Mouse (Mus musculus): ENCODE data around the gene Ppp4c. TPM values are rescaled to one million over a fixed set of nuclear protein-coding genes. Genes with fewer than 3 reads are reported as not detected.

Gene Ppp4c
- polyA plus RNA-seq (2015; fragmentation: Nextera tagmentation; extraction: Ambion mirVana), result 180 and 192 TPM in 2 replicates

- WGBS, result under 1% methylated on average over 73 of the region's 83 CpGs
- peak; percentile 94 for ATAC-seq (ENCODE audit: insufficient read depth, low FRiP score)
- H3K27ac ChIP-seq (ENCODE audit: low read length), result peak within 1 kb of the TSS; percentile 98
- peak within 1 kb of the TSS; percentile 82 for H3K4me2 ChIP-seq (ENCODE audit: low read depth, low read length)
- no peaks in the 10 kb centered on the region for H3K9me3 ChIP-seq (replicated peaks; ENCODE audit: control insufficient read depth, low read length)
- peak within 1 kb of the TSS; percentile 90 for H3K9ac ChIP-seq (ENCODE audit: low read length)
- H3K4me3 ChIP-seq (replicated peaks; ENCODE audit: low read length), result peak within 1 kb of the TSS; percentile 99
- peaks cover 32% of the 10 kb centered on the region for H3K36me3 ChIP-seq (ENCODE audit: control insufficient read depth, insufficient read depth, low read length)
- peaks cover 28% of the 10 kb centered on the region for H3K4me1 ChIP-seq (ENCODE audit: control insufficient read depth, insufficient read depth, low read length)
- no peaks in the 10 kb centered on the region for H3K27me3 ChIP-seq (ENCODE audit: control insufficient read depth, insufficient read depth, low read length)
Measured at GRCm38 (mm10) chr7:126791851-126792720, at the start of gene Ppp4c. Gene Ppp4c (minus strand): TSS chr7:126792496.

GRCm38 (mm10) chr7:126833294-126833693 lies 41.0 kb upstream of the Ppp4c start:
- ATAC-seq (ENCODE audit: insufficient read depth, low FRiP score), result no peak

GRCm38 (mm10) chr7:126832036-126832598 lies 39.8 kb upstream of the Ppp4c start:
- Histone ChIP-seq H3K36me3 (ENCODE audit: control insufficient read depth, insufficient read depth, low read length) (no peaks in the 10 kb centered on the region), H3K27ac (ENCODE audit: low read length) (no peak overlapping the region), H3K4me1 (ENCODE audit: control insufficient read depth, insufficient read depth, low read length) (no peaks in the 10 kb centered on the region), H3K4me3 (replicated peaks; ENCODE audit: low read length) (peak overlapping the region; percentile 33), H3K4me2 (ENCODE audit: low read depth, low read length) (peak overlapping the region; percentile 55), H3K27me3 (ENCODE audit: control insufficient read depth, insufficient read depth, low read length) (no peaks in the 10 kb centered on the region), H3K9me3 (replicated peaks; ENCODE audit: control insufficient read depth, low read length) (no peaks in the 10 kb centered on the region), H3K9ac (ENCODE audit: low read length) (no peak overlapping the region)
- ATAC-seq (ENCODE audit: insufficient read depth, low FRiP score), result peak; percentile 77
- 2% methylated on average over 21 of the region's 21 CpGs for WGBS

More at GRCm38 (mm10) chr7:126833294-126833693, 41.0 kb upstream of the Ppp4c start:
- Histone ChIP-seq H3K27me3 (ENCODE audit: control insufficient read depth, insufficient read depth, low read length) (no peaks in the 10 kb centered on the region), H3K9ac (ENCODE audit: low read length) (no peak overlapping the region), H3K4me2 (ENCODE audit: low read depth, low read length) (no peak overlapping the region), H3K27ac (ENCODE audit: low read length) (no peak overlapping the region), H3K9me3 (replicated peaks; ENCODE audit: control insufficient read depth, low read length) (no peaks in the 10 kb centered on the region), H3K36me3 (ENCODE audit: control insufficient read depth, insufficient read depth, low read length) (no peaks in the 10 kb centered on the region), H3K4me3 (replicated peaks; ENCODE audit: low read length) (no peak overlapping the region), H3K4me1 (ENCODE audit: control insufficient read depth, insufficient read depth, low read length) (no peaks in the 10 kb centered on the region)
- WGBS, result 81% methylated on average over 1 of the region's 1 CpGs

GRCm38 (mm10) chr7:126831539-126831938 lies 39.2 kb upstream of the Ppp4c start, which contains the start of gene 4930451I11Rik:
Gene 4930451I11Rik (minus strand): TSS chr7:126831639.
- Histone ChIP-seq H3K9ac (ENCODE audit: low read length) (no peak within 1 kb of the TSS), H3K4me3 (replicated peaks; ENCODE audit: low read length) (peak within 1 kb of the TSS; percentile 33), H3K27me3 (ENCODE audit: control insufficient read depth, insufficient read depth, low read length) (no peaks in the 10 kb centered on the region), H3K4me2 (ENCODE audit: low read depth, low read length) (peak within 1 kb of the TSS; percentile 55), H3K4me1 (ENCODE audit: control insufficient read depth, insufficient read depth, low read length) (no peaks in the 10 kb centered on the region), H3K27ac (ENCODE audit: low read length) (no peak within 1 kb of the TSS), H3K36me3 (ENCODE audit: control insufficient read depth, insufficient read depth, low read length) (no peaks in the 10 kb centered on the region), H3K9me3 (replicated peaks; ENCODE audit: control insufficient read depth, low read length) (no peaks in the 10 kb centered on the region)
- no peak for ATAC-seq (ENCODE audit: insufficient read depth, low FRiP score)
- 60% methylated on average over 5 of the region's 5 CpGs for WGBS

- Histone ChIP-seq H3K9me3 (replicated peaks; ENCODE audit: control insufficient read depth, low read length) (no peaks in the 10 kb centered on the region), H3K4me1 (ENCODE audit: control insufficient read depth, insufficient read depth, low read length) (0 out of 2 replicates have a peak, but pooled peaks cover 3% of the 10 kb centered on the region), H3K27me3 (ENCODE audit: control insufficient read depth, insufficient read depth, low read length) (peaks cover 22% of the 10 kb centered on the region), H3K36me3 (ENCODE audit: control insufficient read depth, insufficient read depth, low read length) (no peaks in the 10 kb centered on the region), H3K27ac (ENCODE audit: low read length) (no peak overlapping the region), H3K4me3 (replicated peaks; ENCODE audit: low read length) (no peak overlapping the region), H3K9ac (ENCODE audit: low read length) (no peak overlapping the region), H3K4me2 (ENCODE audit: low read depth, low read length) (no peak overlapping the region)
- ATAC-seq (ENCODE audit: insufficient read depth, low FRiP score), result no peak
- 65% methylated on average over 5 of the region's 5 CpGs for WGBS
Measured at GRCm38 (mm10) chr7:126825952-126826351, 33.7 kb upstream of the Ppp4c start.

GRCm38 (mm10) chr7:126825403-126825802 lies 33.1 kb upstream of the Ppp4c start:
- Histone ChIP-seq H3K4me2 (ENCODE audit: low read depth, low read length) (no peak overlapping the region), H3K4me1 (ENCODE audit: control insufficient read depth, insufficient read depth, low read length) (0 out of 2 replicates have a peak, but pooled peaks cover 3% of the 10 kb centered on the region), H3K27ac (ENCODE audit: low read length) (no peak overlapping the region), H3K36me3 (ENCODE audit: control insufficient read depth, insufficient read depth, low read length) (no peaks in the 10 kb centered on the region), H3K4me3 (replicated peaks; ENCODE audit: low read length) (no peak overlapping the region), H3K9me3 (replicated peaks; ENCODE audit: control insufficient read depth, low read length) (no peaks in the 10 kb centered on the region), H3K27me3 (ENCODE audit: control insufficient read depth, insufficient read depth, low read length) (peaks cover 22% of the 10 kb centered on the region), H3K9ac (ENCODE audit: low read length) (no peak overlapping the region)
- WGBS, result 19% methylated on average over 8 of the region's 8 CpGs
- ATAC-seq (ENCODE audit: insufficient read depth, low FRiP score), result no peak

- Histone ChIP-seq H3K36me3 (ENCODE audit: control insufficient read depth, insufficient read depth, low read length) (no peaks in the 10 kb centered on the region), H3K4me2 (ENCODE audit: low read depth, low read length) (no peak overlapping the region), H3K27ac (ENCODE audit: low read length) (no peak overlapping the region), H3K4me1 (ENCODE audit: control insufficient read depth, insufficient read depth, low read length) (0 out of 2 replicates have a peak, but pooled peaks cover 3% of the 10 kb centered on the region), H3K9ac (ENCODE audit: low read length) (no peak overlapping the region), H3K27me3 (ENCODE audit: control insufficient read depth, insufficient read depth, low read length) (peaks cover 22% of the 10 kb centered on the region), H3K4me3 (replicated peaks; ENCODE audit: low read length) (no peak overlapping the region), H3K9me3 (replicated peaks; ENCODE audit: control insufficient read depth, low read length) (no peaks in the 10 kb centered on the region)
- 14% methylated on average over 10 of the region's 10 CpGs for WGBS
- no peak; the same call in 1 of the 2 replicates for ATAC-seq (ENCODE audit: insufficient read depth, low FRiP score)
Measured at GRCm38 (mm10) chr7:126823940-126824339, 31.6 kb upstream of the Ppp4c start.

GRCm38 (mm10) chr7:126823202-126823711 lies 31.0 kb upstream of the Ppp4c start:
- peak overlapping the region; percentile 27 for H3K4me3 ChIP-seq (replicated peaks; ENCODE audit: low read length)
- H3K9ac ChIP-seq (ENCODE audit: low read length), result peak overlapping the region; percentile 49; the same call in 1 of the 2 replicates
- no peaks in the 10 kb centered on the region for H3K36me3 ChIP-seq (ENCODE audit: control insufficient read depth, insufficient read depth, low read length)
- H3K27me3 ChIP-seq (ENCODE audit: control insufficient read depth, insufficient read depth, low read length), result peaks cover 22% of the 10 kb centered on the region
- no peaks in the 10 kb centered on the region for H3K9me3 ChIP-seq (replicated peaks; ENCODE audit: control insufficient read depth, low read length)
- no peak for ATAC-seq (ENCODE audit: insufficient read depth, low FRiP score)
- H3K4me2 ChIP-seq (ENCODE audit: low read depth, low read length), result peak overlapping the region; percentile 54
- H3K4me1 ChIP-seq (ENCODE audit: control insufficient read depth, insufficient read depth, low read length), result 0 out of 2 replicates have a peak, but pooled peaks cover 3% of the 10 kb centered on the region
- H3K27ac ChIP-seq (ENCODE audit: low read length), result no peak overlapping the region
- WGBS, result under 1% methylated on average over 18 of the region's 19 CpGs

All from stomach, embryonic 16.5 days (tissue).